Mouse (Mus musculus) embryonic facial prominence, embryonic 11.5 days (tissue): ENCODE data around the gene Herc1. TPM values are rescaled to one million over a fixed set of nuclear protein-coding genes. Genes with fewer than 3 reads are reported as not detected.

ENCODE experiments used
- ATAC-seq: fragments of 200-750 bp; cut with Nextera tagmentation; replicated peaks from 2 replicates; pipeline ENCODE4 v1.8.0; 2017; ENCODE audit warnings: low read depth; ENCODE audit not compliant: insufficient number of reproducible peaks, low FRiP score, low TSS enrichment
- DNase-seq: peaks from one replicate; pipeline ENCODE4 v3.0.0-alpha.2; 2015; ENCODE audit warnings: low spot score
- H3K27ac ChIP-seq: fragments of 300-500 bp; sonication (generic); replicated peaks from 2 replicates; pipeline ENCODE4 v1.5.1; 2014; ENCODE audit warnings: mild to moderate bottlenecking, low read depth, low read length, control low read depth
- H3K27me3 ChIP-seq: fragments of 300-500 bp; sonication (generic); 2 replicates; pipeline ENCODE4 v1.6.1; 2014; ENCODE audit warnings: mild to moderate bottlenecking, low read length, moderate library complexity, mixed read lengths; ENCODE audit not compliant: control insufficient read depth, insufficient read depth
- H3K36me3 ChIP-seq: fragments of 300-500 bp; sonication (generic); replicated peaks from 2 replicates; pipeline ENCODE4 v1.6.1; 2014; ENCODE audit warnings: low read depth, mild to moderate bottlenecking, low read length, moderate library complexity, mixed read lengths; ENCODE audit not compliant: control insufficient read depth, insufficient read depth
- H3K4me1 ChIP-seq: fragments of 300-500 bp; sonication (generic); 2 replicates; pipeline ENCODE4 v1.6.1; 2014; ENCODE audit warnings: low read length, mixed read lengths; ENCODE audit not compliant: control insufficient read depth, insufficient read depth
- H3K4me2 ChIP-seq: fragments of 300-500 bp; sonication (generic); 2 replicates; pipeline ENCODE4 v1.6.1; 2014; ENCODE audit warnings: low read depth, mild to moderate bottlenecking, control low read depth, low read length, moderate library complexity
- H3K4me3 ChIP-seq: fragments of 300-500 bp; sonication (generic); 2 replicates; pipeline ENCODE4 v1.5.1; 2014; ENCODE audit warnings: low read depth, low read length, control low read depth
- H3K9ac ChIP-seq: fragments of 300-500 bp; sonication (generic); replicated peaks from 2 replicates; pipeline ENCODE4 v1.6.1; 2014; ENCODE audit warnings: mild to moderate bottlenecking, control low read depth, low read length
- H3K9me3 ChIP-seq: fragments of 300-500 bp; sonication (generic); replicated peaks from 2 replicates; pipeline ENCODE4 v1.6.1; 2016; ENCODE audit warnings: mild to moderate bottlenecking, low read length, inconsistent platforms, mixed read lengths; ENCODE audit not compliant: control insufficient read depth
- WGBS: fragments of 180-500 bp; shearing (Covaris S2); extraction: QIAGEN DNeasy Blood & Tissue Kit; methylation state at CpG from one replicate; pipeline ENCODE4 v1.1.7; 2014; 5-methylcytosine and 5-hydroxymethylcytosine counted together
- polyA plus RNA-seq: library from polyadenylated mRNA; unstranded; fragments of >200 nt; fragmentation: Nextera tagmentation; extraction: Ambion mirVana; gene quantifications from 2 replicates; pipeline ENCODE4 v1.2.1, GENCODE M21; 2014

The Herc1 gene
- polyA plus RNA-seq, 1 experiment from 2014 or later: 24.1 TPM

DNA sequence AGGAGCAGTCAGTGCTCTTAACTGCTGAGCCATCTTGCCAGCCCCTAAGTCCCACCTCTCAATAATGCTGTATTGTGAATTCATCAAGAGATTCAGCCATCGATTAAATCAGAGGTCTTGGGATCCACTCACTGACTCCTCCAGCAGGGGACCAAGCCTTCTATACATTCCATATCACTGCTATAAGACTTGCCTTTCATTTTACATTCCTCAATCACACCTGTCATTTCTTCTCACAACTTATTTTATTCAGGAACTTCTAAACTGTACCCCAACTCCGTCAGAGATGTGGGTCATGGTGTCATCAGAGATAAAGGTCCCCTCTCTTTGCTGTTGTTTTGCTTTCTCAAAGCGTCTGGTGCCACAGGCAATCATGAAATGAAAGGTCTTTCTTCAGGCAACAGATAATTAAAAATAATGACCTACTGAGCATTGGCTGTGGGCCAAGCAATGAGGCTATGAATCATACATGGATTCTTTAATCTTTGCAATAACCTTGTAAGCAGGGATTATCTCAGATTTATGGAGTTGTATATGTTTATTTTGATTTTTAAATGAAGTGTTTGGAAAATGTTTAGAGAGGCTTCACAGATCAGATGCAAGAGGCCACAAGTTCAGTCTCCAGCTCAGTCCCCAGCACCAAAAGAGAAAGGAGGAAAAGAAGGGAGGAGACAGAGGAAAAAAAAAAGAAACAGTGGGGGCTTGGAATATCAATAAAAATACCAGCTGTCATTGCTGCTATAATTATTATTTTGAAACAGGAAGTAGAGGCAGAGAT is 12.1 kb upstream of the Herc1 start:
- H3K4me2 ChIP-seq: no peak overlapping the region
- WGBS: 65% methylated on average over 3 of the region's 3 CpGs
- H3K27me3 ChIP-seq: no peaks in the 10 kb centered on the region
- H3K9me3 ChIP-seq: no peaks in the 10 kb centered on the region
- H3K27ac ChIP-seq: no peak overlapping the region
- no peak for ATAC-seq
- H3K4me1 ChIP-seq: no peaks in the 10 kb centered on the region
- H3K4me3 ChIP-seq: no peak overlapping the region
- H3K9ac ChIP-seq: no peak overlapping the region
- no peak for DNase-seq
- H3K36me3 ChIP-seq: no peaks in the 10 kb centered on the region

DNA sequence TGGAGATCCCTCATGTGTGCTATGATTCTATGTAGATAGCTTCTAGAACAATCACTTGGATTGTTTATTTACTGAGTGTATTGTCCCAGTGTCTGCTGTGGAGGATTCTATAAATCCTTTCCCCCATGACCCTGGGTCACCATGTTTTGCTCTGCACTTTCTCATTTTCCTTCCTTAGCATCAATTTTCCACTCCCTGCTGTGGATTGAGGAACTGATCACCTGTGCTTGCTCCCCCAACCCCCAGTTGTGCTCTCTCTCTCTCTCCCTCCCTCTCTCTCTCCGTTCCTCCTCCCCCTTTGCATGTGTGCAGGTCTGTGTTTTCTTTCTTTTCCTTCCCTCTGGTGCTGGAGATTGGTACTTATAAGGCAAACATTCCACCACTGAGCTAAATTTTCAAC is 10.5 kb upstream of the Herc1 start:
- ATAC-seq (no peak), DNase-seq (no peak)
- 50% methylated on average over 1 of the region's 1 CpGs for WGBS
- Histone ChIP-seq H3K4me3 (no peak overlapping the region), H3K27me3 (no peaks in the 10 kb centered on the region), H3K9me3 (no peaks in the 10 kb centered on the region), H3K4me1 (no peaks in the 10 kb centered on the region), H3K4me2 (no peak overlapping the region), H3K36me3 (no peaks in the 10 kb centered on the region), H3K9ac (no peak overlapping the region), H3K27ac (no peak overlapping the region)

DNA sequence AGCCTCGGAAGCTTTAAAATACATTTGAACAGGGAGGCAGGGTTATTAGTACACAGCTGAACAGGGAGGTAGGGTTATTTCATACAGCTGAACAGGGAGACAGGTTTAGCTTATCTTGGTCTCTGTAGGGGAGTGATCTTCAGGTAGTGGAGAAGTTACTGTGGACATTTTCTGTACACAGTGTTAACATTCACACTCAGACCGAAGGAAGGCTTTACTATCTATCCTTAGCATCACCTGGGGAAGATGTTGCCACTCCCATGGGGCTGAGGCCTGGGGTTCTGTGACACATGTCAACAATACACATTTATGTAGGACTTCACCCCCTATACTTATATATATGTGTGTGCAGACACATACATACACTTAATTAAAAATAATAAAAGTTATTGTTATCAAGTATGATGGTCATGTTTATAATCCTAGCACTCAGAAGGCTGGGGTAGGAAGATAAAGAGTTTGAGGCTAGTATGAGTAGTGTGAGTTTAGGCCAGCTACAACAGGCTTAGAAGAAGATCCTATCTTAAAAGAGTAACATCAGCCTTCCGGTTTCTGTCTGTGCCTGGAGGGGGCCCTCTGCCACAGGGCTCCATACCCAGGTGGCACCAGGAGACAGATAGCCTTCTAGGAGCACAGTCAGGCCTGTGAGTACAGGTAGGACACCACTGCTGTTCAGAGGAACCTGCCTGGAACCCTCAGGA is 9.7 kb upstream of the Herc1 start:
- no peaks in the 10 kb centered on the region for H3K9me3 ChIP-seq
- 76% methylated on average over 3 of the region's 3 CpGs for WGBS
- ATAC-seq (no peak), DNase-seq (no peak)
- no peaks in the 10 kb centered on the region for H3K27me3 ChIP-seq
- no peak overlapping the region for H3K4me2 ChIP-seq
- H3K9ac ChIP-seq: no peak overlapping the region
- no peaks in the 10 kb centered on the region for H3K4me1 ChIP-seq
- no peak overlapping the region for H3K27ac ChIP-seq
- no peaks in the 10 kb centered on the region for H3K36me3 ChIP-seq
- no peak overlapping the region for H3K4me3 ChIP-seq

DNA sequence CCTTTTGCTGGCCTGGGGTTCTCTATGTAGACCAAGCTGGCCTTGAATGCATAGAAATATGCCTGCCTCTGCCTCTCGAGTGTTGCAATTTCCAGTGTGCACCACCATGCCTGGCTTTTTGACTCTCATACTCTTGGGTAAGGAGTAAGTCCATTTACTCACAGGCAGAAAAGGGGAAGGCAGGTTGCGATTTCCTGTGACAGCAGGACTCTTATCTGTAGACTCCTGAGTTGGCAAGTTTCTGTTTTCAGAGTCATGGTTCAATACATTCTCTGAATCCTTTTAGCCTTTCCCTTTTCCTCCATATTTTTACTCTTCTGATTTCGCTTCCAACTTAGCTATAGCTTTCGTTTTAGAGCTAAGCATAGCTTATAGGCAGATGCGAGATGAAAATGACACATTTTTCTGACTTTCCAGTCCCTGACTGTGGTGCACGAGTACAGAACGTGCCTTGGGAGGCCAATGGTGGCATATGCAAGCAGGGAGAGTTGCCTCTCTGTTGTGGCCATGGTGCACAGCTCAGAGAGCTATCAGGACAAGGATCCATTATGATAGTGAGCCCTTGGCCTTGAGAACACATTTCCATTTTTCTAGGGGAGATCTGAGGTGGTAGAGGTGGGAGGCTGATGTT is 2.7 kb upstream of the Herc1 start:
- ATAC-seq: no peak
- no peak overlapping the region for H3K27ac ChIP-seq
- H3K27me3 ChIP-seq: no peaks in the 10 kb centered on the region
- no peak overlapping the region for H3K9ac ChIP-seq
- DNase-seq: no peak
- H3K9me3 ChIP-seq: no peaks in the 10 kb centered on the region
- H3K4me1 ChIP-seq: no peaks in the 10 kb centered on the region; the same call in 1 of the 2 replicates
- no peak overlapping the region for H3K4me2 ChIP-seq
- WGBS: 89% methylated on average over 7 of the region's 7 CpGs
- H3K4me3 ChIP-seq: no peak overlapping the region
- H3K36me3 ChIP-seq: no peaks in the 10 kb centered on the region

DNA sequence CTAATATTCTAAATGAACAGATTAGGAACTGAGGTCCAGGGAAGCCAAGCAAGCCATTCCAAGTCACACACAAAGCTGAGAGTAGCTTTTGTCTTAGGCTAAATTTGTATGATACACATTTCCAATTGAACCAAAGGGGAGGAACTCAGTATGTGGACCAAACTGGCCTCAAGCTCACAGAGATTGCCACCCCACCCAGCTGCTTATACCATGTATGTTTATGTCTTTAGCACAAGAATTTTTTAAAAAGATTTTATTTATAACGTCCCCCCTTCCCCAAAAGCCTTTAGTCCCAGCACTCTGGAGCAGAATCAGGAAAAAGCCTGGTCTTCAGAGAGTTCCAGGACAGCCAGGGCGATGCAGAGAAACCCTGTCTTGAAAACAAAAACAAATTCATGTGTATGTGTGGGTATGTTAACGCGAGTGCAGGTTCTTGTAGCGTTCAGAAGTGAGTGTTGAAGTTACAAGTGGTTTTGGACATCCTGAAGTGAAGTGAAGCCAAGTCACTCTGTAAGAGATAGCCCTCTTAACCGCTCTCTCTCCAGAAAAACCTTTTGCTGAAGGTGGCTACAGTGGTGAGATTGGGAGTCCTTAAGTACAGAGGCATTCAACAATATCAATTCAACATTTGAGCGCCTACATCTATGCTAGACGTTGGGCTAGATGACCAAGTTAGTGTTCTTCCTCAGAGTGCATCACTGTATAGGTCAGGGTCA is 948 bp upstream of the Herc1 start:
- H3K27me3 ChIP-seq: no peaks in the 10 kb centered on the region
- no peaks in the 10 kb centered on the region for H3K9me3 ChIP-seq
- peak overlapping the region; percentile 97 for H3K4me3 ChIP-seq
- H3K4me2 ChIP-seq: peak overlapping the region; percentile 49
- H3K4me1 ChIP-seq: no peaks in the 10 kb centered on the region; the same call in 1 of the 2 replicates
- 34% methylated on average over 8 of the region's 8 CpGs for WGBS
- H3K36me3 ChIP-seq: no peaks in the 10 kb centered on the region
- ATAC-seq: peak; percentile 29; the same call in 1 of the 2 replicates
- DNase-seq: no peak
- peak overlapping the region; percentile 94 for H3K9ac ChIP-seq
- peak overlapping the region; percentile 91 for H3K27ac ChIP-seq

DNA sequence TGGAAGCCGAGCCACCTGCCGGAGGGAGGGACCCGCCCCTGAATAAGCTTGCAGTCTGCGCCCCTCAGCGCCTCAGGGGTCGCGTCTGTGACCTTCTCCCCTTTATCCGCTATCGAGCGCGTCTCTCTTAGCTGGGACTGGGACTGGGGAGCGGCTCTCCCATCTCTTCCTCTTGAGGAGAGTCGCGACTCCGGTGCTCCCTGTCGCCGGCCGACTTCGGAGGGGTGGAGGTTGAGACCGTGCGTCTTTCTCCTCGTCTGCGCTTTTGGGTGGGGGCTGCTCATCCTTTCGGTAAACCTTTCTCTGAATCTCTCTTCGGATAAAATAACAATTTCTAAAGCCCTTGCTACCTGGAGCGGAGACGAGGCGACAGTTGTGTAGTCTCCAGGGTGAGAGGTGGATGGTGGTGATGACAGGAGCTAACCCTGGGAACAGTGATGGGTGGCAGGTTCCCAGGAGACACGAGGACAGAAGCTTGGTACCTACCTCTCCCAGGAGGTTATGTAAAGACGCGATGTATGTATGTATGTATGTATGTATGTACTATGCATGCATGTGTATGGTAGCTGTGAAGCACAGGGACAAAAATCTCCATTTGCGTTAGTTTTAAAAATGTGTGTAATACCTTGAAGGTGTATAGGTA is 659 bp downstream of the Herc1 start:
- 1% methylated on average over 32 of the region's 32 CpGs for WGBS
- Histone ChIP-seq H3K4me2 (peak overlapping the region; percentile 86), H3K4me3 (peak overlapping the region; percentile 97), H3K9me3 (no peaks in the 10 kb centered on the region), H3K9ac (peak overlapping the region; percentile 94), H3K27me3 (no peaks in the 10 kb centered on the region), H3K27ac (peak overlapping the region; percentile 91), H3K36me3 (no peaks in the 10 kb centered on the region), H3K4me1 (no peaks in the 10 kb centered on the region; the same call in 1 of the 2 replicates)
- ATAC-seq (peak; percentile 27; the same call in 1 of the 2 replicates), DNase-seq (peak; percentile 45)

DNA sequence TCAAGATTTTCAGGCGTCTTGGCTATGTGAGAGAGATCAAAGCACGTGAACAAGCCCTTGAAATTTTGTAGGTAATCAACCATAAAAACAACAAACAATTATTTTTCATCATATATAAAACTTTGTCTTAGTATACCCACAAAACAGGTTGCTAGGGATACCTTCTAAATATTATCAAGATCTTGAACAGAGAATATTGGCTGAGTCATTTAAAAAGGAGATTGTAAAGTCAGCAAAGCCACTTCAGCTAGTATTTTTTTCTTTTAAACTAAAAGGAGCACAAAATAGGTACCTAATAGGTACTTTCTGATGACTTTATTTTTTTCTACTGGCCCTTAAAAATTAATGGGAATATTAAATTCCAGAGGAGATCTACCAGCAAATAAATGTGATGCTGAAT is 2.5 kb downstream of the Herc1 start:
- Histone ChIP-seq H3K4me3 (no peak overlapping the region), H3K4me2 (no peak overlapping the region), H3K9ac (no peak overlapping the region), H3K27me3 (no peaks in the 10 kb centered on the region), H3K4me1 (no peaks in the 10 kb centered on the region; the same call in 1 of the 2 replicates), H3K36me3 (no peaks in the 10 kb centered on the region), H3K9me3 (no peaks in the 10 kb centered on the region), H3K27ac (no peak overlapping the region)
- ATAC-seq (no peak), DNase-seq (no peak)
- WGBS: 77% methylated on average over 2 of the region's 2 CpGs
